Mouse (Mus musculus) megakaryocyte progenitor cell, adult 5-6 weeks (primary cell): ENCODE measurements at regions not wholly inside any gene's neighbourhood (a gene's known extent, or its start where the extent isn't known, plus 50 kb on each side); places are given as distances from the start of the nearest gene placed in this dataset.

Experiments
- ATAC-seq: replicated peaks from 2 replicates; pipeline ENCODE4 v1.8.0; 2016; ENCODE audit warnings: mild to moderate bottlenecking, moderate TSS enrichment, inconsistent platforms; ENCODE audit not compliant: poor library complexity

DNA sequence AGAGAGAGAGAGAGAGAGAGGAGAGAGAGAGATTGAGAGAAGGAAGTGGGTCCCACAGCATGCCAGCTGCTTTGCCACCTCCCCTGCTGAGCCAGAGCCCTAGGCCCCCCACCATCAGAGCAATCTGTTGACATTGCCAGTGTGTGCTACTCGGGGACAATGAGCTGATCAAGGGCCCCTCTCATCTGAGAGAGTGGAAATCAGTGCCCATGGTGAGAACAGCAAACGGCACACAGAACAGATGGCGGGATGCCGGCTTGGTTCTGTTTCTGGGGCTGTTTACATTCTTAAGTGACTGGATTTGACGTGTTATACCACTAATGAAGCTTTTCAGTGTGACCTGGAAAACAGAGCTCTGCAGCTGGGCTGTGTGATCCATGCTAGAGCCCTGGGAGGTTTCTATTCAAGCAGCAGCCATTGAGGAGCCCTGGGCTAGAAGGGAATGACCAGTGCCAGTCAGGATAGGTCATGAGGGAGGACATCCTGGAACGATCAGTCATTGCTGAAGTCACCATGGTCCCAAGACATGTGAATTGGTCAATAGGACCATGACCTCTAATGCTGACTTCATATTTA is 296.0 kb downstream of the Irx2 start:
- no peak for ATAC-seq

DNA sequence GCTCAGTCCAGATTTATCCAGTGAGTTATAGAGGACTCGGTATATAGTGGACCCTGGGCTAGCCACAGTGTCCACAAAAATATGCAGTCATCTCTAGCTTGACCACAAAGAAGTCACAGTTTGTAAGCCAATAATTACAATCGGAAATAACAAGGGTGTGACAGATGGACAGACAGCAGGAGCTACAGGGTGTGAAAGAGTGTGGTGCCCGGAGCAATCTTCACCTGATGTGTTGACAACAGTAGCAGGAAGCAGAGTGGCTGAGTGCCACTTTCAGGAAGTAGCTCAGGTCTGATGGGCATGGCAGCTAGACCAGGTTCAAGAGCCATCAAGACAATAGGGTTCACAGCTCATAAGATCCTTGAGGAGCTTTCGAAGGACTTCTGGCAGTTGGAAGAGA is 308.6 kb downstream of the Irx2 start:
- no peak for ATAC-seq

GRCm38 (mm10) chr13:72938156-72938874 is 309.7 kb downstream of the Irx2 start:
- ATAC-seq = no peak

GRCm38 (mm10) chr13:72947374-72948165 is 312.7 kb upstream of the Irx4 start:
- no peak for ATAC-seq

DNA sequence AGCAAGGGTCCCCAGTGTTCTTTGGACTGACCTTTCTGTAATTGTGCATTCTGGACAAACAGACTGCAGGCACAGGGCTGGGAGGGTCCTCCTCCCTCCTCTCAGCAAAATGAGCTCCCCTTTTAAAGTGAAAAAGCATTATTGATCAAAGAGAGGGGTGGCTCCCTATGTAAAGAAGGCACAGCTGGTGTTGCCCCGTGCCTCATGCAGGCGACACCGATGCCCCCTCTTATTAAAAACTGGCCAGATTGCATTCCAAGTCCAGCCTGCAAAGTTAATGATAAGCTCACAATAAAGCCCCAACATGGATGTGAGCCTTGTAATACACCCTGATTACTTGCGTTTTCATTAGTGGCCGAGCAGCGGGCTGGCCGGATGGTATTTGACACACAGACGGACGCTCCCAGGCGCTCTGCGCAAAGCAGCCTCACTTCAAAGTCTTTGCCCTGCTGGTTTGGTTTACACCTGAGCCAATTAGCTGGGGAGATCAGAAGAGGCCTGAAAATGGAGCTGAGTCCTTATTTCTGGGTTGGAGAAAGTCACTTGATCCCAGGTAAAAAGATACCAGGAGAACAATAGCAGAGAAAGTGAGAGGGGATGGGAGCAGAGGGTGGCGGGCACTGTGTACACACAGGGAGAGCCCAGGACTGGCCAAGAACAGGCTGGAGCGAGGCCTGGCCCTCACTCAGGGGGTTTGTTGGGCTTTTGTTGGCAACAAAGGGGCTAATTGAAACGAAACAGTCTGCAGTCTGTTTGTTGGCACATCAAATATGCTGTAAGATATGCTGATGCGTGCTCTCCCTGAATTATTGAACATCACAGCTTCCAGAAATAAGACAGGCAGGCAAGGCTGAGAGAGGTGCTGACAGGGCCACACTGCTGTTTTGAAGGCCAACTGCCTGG is 301.4 kb upstream of the Irx4 start:
- no peak for ATAC-seq

DNA sequence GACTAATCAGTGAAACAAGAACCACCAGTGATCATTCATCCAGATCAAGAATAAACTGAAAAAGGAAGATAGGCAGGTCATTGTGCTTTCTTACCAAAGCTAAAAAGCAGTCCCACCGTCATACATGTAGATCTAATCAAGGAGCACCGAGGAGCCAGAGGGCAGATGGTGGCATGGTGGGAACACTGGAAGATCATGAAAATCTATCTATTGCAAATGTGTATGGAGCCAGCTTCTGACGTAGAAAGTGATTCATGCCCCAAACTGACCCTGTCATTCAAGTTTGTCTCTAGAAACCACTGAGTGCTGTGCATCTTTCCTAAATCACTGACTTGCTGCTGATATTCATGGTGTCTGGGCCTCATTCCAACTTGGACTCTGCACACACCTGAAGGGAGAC is 299.0 kb upstream of the Irx4 start:
- no peak for ATAC-seq

GRCm38 (mm10) chr13:72972165-72972564 is 288.1 kb upstream of the Irx4 start:
- no peak for ATAC-seq

GRCm38 (mm10) chr13:72972894-72973293 is 287.4 kb upstream of the Irx4 start:
- no peak for ATAC-seq

- ATAC-seq = no peak
Observed at GRCm38 (mm10) chr13:72977213-72977612, 283.1 kb upstream of the Irx4 start.

- ATAC-seq = no peak
Observed at GRCm38 (mm10) chr13:72977971-72978370, 282.3 kb upstream of the Irx4 start.

GRCm38 (mm10) chr13:72978966-72979365 is 281.3 kb upstream of the Irx4 start:
- no peak for ATAC-seq

DNA sequence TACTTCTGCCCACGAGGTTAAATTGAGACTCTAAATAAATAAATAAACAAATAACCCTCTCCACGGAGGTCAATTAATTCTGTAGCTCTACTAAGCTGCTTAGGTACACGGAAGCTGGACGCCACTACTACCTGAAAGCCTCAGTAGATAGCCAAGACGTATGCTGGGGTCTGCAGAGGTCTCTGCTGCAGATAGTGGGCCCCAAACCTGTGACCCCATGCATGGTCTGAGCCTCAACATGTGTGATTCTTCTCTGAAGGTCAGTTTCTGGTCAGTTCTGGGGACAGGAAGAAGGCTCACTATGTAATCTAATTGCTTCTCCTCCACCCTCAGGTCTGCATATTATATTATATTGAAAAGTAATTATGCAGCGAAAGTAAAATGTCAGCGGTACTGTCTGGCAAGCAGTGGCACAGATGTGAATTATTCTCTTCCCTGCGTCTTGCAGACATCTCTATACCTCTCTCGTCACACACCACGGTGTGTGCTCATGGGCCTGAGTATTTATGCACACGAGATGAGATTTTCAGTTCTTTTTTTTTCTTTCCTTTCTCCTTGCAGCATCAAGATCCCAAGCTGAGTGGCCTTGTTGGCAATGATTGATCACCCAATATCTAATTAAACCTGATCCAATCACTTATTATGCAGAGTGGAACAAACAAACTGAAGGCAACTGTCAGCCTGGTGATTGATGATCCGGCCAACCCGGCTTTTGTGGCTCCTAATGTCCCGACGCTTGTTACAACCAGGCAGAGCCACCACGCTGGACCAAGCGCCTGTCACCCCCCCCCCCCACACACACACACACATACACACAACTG is 267.5 kb upstream of the Irx4 start:
- ATAC-seq = no peak

DNA sequence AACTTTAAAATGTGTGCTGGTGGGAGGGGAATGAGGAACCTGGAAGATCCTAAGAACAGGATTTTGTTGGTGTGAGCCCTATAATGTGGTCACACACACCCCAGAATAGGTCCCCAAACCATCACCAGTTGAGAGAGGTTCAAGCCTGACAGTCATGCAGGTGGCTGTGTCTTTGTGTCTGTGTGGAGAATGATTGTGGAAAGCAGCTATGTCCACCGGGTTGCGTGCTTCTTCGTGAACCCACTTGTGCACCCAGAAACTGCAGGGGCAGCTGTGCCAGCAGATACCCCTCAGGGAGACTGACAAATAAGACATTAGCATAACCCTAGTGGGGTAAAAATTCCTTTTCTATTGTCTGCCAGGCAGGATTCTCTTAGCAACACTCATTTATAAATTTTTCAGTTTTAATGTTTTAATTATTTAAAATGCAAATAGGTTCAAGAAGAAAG is 266.8 kb upstream of the Irx4 start:
- no peak for ATAC-seq

GRCm38 (mm10) chr13:72994538-72994937 is 265.7 kb upstream of the Irx4 start:
- no peak for ATAC-seq

GRCm38 (mm10) chr13:73008856-73009546 is 251.3 kb upstream of the Irx4 start:
- ATAC-seq = no peak

DNA sequence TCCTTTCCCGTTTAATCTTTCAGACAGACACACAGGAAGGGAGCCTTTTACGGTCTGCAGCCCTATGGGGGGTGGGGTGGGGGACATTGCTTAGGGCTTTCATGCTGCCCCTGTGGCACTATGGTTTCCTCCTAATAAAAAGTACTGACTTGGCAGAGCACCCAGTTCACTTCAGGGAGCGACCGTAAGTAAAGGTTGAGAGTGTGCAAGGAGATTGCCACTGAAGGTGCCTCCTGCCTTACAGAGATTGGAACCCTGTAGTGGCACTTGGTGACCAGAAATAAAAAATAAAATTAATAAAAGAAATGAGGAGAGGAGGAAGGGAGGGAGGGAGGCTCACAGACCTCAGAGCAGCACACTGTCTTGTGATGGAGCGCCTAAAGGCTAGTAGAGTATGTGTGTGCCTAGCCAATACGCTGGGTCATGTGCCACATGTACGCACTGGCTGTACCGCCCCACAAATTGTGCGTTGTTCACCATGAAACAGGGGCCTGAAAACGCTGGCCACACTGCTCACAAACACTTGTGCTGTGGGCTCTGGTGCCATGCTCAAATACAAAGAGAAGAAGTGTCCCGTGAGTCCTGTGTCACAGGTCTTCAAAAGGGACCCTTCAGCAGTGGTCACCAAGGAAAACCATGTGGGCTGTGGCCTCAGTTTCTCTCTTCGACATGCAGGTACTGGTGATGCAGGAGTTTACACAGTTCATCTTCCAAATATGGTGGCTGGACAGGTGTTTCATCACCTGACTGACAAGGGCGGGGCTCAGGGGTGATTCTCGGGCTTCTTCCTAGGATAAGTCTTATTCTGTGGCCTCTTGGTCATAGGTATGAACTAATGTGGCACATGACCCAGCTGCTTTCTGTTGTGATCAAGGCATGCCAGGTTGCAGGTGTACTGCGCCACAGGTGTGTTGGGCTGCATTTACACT is 250.5 kb upstream of the Irx4 start:
- ATAC-seq = no peak

DNA sequence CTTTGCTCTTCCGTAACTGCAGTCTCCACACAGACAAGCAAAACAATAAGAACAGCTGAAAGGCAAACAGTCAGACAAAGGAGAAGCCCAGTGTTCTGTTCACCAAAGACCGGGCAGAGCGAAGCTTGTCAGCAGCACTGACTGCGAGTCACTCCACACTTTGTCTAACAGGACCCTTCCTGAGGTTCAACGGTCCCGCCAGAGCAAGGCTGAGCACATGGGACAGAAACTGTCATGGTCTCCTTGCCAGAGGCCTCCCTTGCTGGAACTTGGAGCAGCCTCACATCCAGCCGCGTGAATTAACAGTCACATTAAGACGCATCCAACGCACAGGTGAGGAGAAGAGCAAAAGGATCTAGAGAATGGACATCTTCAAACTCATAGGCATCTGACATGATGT is 241.1 kb upstream of the Irx4 start:
- no peak for ATAC-seq

DNA sequence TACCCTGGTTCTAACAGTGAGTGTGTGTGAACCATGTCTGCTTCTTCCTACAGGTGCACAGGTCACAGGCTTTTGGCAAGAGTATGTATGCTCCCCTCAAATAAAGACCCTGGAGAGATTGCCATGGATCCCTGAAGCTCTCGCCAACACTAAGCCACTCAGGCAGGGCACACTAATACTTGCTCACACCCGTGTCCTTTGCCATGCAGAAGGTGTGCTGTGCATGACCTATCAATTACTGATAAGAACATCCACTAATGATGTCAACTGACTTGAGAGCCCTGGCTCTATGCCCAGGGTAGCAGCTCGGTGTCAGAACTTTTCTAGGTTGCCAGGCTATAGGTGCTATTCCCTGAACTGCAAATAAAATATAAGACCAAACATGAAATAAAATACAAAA is 229.1 kb upstream of the Irx4 start:
- ATAC-seq = no peak
